Comparison of ENCODE assay signal across 23 mouse cellular contexts in the genomic region with DNA sequence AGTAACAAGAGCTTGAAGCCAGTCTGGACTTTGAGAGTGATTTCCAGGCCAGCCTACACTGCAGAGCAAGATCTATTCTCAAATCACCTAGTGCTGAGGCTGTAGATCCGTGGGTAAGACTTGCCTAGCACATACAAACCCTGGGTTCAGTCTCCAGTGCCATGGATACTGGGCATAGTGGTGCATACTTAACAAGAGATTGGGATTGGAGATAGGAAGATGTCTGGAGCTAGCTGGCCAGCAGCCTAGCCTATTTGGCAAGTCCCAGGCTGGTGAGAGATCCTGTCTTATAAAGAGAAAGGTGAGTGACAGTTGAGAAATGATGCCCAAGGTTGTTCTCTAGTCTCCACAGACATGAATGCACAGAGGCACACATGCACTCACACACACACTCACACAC.
A peak's percentile ranks its signal among the peaks of the same experiment; 100 is the strongest.
DNase-seq lines count a peak whose midpoint lies in the region; ATAC-seq and TF ChIP-seq lines count a peak whose summit lies in the region.
"Had no signal": no experiment of that assay in that cellular context is flagged by ENCODE, and none has a peak within 500 bp of the region (broad histone marks: within the 10 kb centered on the region; RNA-seq: fewer than 3 reads in every experiment).

No protein-coding gene starts in this region.

- H3K9ac ChIP-seq in hindbrain, postnatal 0 days (replicated peaks; ENCODE audit: low read length) = no peak overlapping the region
- no peak overlapping the region for H3K9ac ChIP-seq in hindbrain, embryonic 11.5 days (ENCODE audit: low read depth, low read length)
- H3K9ac ChIP-seq: embryonic facial prominence, embryonic 13.5 days; heart, embryonic 12.5 days; hindbrain, embryonic 15.5 days; liver, embryonic 13.5 days; midbrain, embryonic 12.5 days had no signal

- DNase-seq in hindbrain, postnatal 0 days (ENCODE audit: low spot score) = peak; percentile 5
- DNase-seq in hindbrain, embryonic 11.5 days (ENCODE audit: low spot score) = no peak
- DNase-seq in MN1 (ENCODE audit: low spot score) = peak; percentile 28
- peak; percentile 31 for DNase-seq in brain, embryonic 14.5 days (ENCODE audit: low read depth)
- DNase-seq in cerebellum, adult 9-10 months = peak; percentile 63
- DNase-seq in right cerebral cortex, postnatal 4 days = no peak
- DNase-seq in heart, postnatal 4 days = no peak
- DNase-seq: B cell, adult 2 months; heart, adult 11 months; liver, embryonic 13.5 days; lung, adult 2 months; spleen, adult 18-20 months had no signal

- no peaks in the 10 kb centered on the region for H3K4me1 ChIP-seq in hindbrain, postnatal 0 days (ENCODE audit: insufficient read depth, low read length)
- no peaks in the 10 kb centered on the region for H3K4me1 ChIP-seq in hindbrain, embryonic 11.5 days (replicated peaks; ENCODE audit: control insufficient read depth, insufficient read depth, low read length)
- H3K4me1 ChIP-seq: embryonic facial prominence, embryonic 13.5 days; heart, embryonic 12.5 days; liver, embryonic 13.5 days; midbrain, embryonic 12.5 days had no signal

- no peak overlapping the region for H3K27ac ChIP-seq in hindbrain, postnatal 0 days
- H3K27ac ChIP-seq in hindbrain, embryonic 11.5 days (ENCODE audit: low read depth, low read length) = no peak overlapping the region
- H3K27ac ChIP-seq: embryonic facial prominence, embryonic 13.5 days; hindbrain, embryonic 15.5 days; layer of hippocampus, adult 2 months; liver, embryonic 13.5 days; midbrain, embryonic 12.5 days had no signal

- no peak for TF ChIP-seq POLR2A in brain, embryonic 14.5 days (IDR thresholded peaks at IDR 0.05; ENCODE audit: borderline replicate concordance, extremely low read depth, insufficient read depth, insufficient read length, poor library complexity, severe bottlenecking)

- no peaks in the 10 kb centered on the region for H3K36me3 ChIP-seq in hindbrain, postnatal 0 days (ENCODE audit: insufficient read depth, low read length)
- H3K36me3 ChIP-seq in hindbrain, embryonic 11.5 days (ENCODE audit: control insufficient read depth, insufficient read depth, low read length) = no peaks in the 10 kb centered on the region
- H3K36me3 ChIP-seq: embryonic facial prominence, embryonic 13.5 days; G1E; heart, embryonic 12.5 days; hindbrain, embryonic 15.5 days; liver, embryonic 13.5 days; midbrain, embryonic 12.5 days had no signal

- H3K27me3 ChIP-seq in hindbrain, postnatal 0 days (ENCODE audit: insufficient read depth, low read length) = no peaks in the 10 kb centered on the region
- no peaks in the 10 kb centered on the region for H3K27me3 ChIP-seq in hindbrain, embryonic 11.5 days (ENCODE audit: control insufficient read depth, insufficient read depth, low read length)
- H3K27me3 ChIP-seq: CH12.LX; embryonic facial prominence, embryonic 13.5 days; heart, embryonic 12.5 days; hindbrain, embryonic 15.5 days; liver, embryonic 13.5 days; midbrain, embryonic 12.5 days had no signal

- H3K4me2 ChIP-seq in hindbrain, postnatal 0 days (ENCODE audit: low read depth, low read length) = no peak overlapping the region
- no peak overlapping the region for H3K4me2 ChIP-seq in hindbrain, embryonic 11.5 days (replicated peaks; ENCODE audit: low read depth, low read length)
- H3K4me2 ChIP-seq: embryonic facial prominence, embryonic 13.5 days; heart, embryonic 12.5 days; hindbrain, embryonic 15.5 days; liver, embryonic 13.5 days; midbrain, embryonic 12.5 days had no signal

- TF ChIP-seq CTCF in hindbrain, postnatal 0 days (IDR thresholded peaks at IDR 0.05; ENCODE audit: low read depth) = no peak
- TF ChIP-seq CTCF in brain, embryonic 14.5 days (IDR thresholded peaks at IDR 0.05; ENCODE audit: borderline replicate concordance, extremely low read depth, insufficient read depth, insufficient read length) = no peak

- ATAC-seq in hindbrain, postnatal 0 days = peak; percentile 29; the same call in 1 of the 2 replicates
- no peak for ATAC-seq in hindbrain, embryonic 11.5 days (ENCODE audit: low FRiP score)
- ATAC-seq in megakaryocyte, adult 5-6 weeks (ENCODE audit: poor library complexity, severe bottlenecking) = no peak
- ATAC-seq: forebrain, embryonic 14.5 days; intestine, embryonic 16.5 days had no signal

- WGBS in hindbrain, postnatal 0 days = 22% methylated on average over 1 of the region's 1 CpGs
- WGBS in hindbrain, embryonic 11.5 days = 28% methylated on average over 1 of the region's 1 CpGs

- 0 out of 2 replicates have a peak, but pooled peaks cover 2% of the 10 kb centered on the region for H3K9me3 ChIP-seq in hindbrain, postnatal 0 days (ENCODE audit: low read length)
- H3K9me3 ChIP-seq in hindbrain, embryonic 11.5 days (ENCODE audit: control insufficient read depth, low read length) = no peaks in the 10 kb centered on the region; the same call in 1 of the 2 replicates
- H3K9me3 ChIP-seq: hindbrain, embryonic 15.5 days had no signal

- H3K4me3 ChIP-seq in hindbrain, postnatal 0 days (ENCODE audit: low read length) = no peak overlapping the region
- no peak overlapping the region for H3K4me3 ChIP-seq in hindbrain, embryonic 11.5 days (ENCODE audit: low read depth, low read length)
- H3K4me3 ChIP-seq: embryonic facial prominence, embryonic 13.5 days; erythroblast, embryonic 14.5 days; heart, embryonic 12.5 days; hindbrain, embryonic 15.5 days; layer of hippocampus, adult 2 months; liver, embryonic 13.5 days; midbrain, embryonic 12.5 days had no signal

Comparison
In these comparisons a context has a peak if more than half of its experiments do, and no peak if none do; other contexts are left out.
1. DNase-seq: peak in hindbrain, postnatal 0 days (single experiment), MN1 (single experiment), brain, embryonic 14.5 days (single experiment) and cerebellum, adult 9-10 months (single experiment); none in hindbrain, embryonic 11.5 days (single experiment), right cerebral cortex, postnatal 4 days (single experiment) and heart, postnatal 4 days (single experiment).